Mouse (Mus musculus) embryonic facial prominence, embryonic 15.5 days (tissue): Measurements from ENCODE around the gene Rfx2. TPM values are rescaled to one million over a fixed set of nuclear protein-coding genes. Genes with fewer than 3 reads are reported as not detected.
A peak's percentile ranks its signal among the peaks of the same experiment; 100 is the strongest.

Experiments
- ATAC-seq: fragments of 200-750 bp; cut with Nextera tagmentation; 2 replicates; pipeline ENCODE4 v1.8.0; 2017; ENCODE audit warnings: low read depth, moderate TSS enrichment; ENCODE audit not compliant: insufficient number of reproducible peaks, low FRiP score, low TSS enrichment
- H3K27ac ChIP-seq: fragments of 300-500 bp; sonication (generic); replicated peaks from 2 replicates; pipeline ENCODE4 v1.5.1; 2015; ENCODE audit warnings: mild to moderate bottlenecking, inconsistent platforms
- H3K27me3 ChIP-seq: fragments of 300-500 bp; sonication (generic); 2 replicates; pipeline ENCODE4 v1.6.1; 2015; ENCODE audit warnings: inconsistent platforms
- H3K36me3 ChIP-seq: fragments of 300-500 bp; sonication (generic); 2 replicates; pipeline ENCODE4 v1.6.1; 2015; ENCODE audit warnings: mild to moderate bottlenecking, inconsistent platforms
- H3K4me1 ChIP-seq: fragments of 300-500 bp; sonication (generic); 2 replicates; pipeline ENCODE4 v1.6.1; 2015; ENCODE audit warnings: inconsistent platforms
- H3K4me2 ChIP-seq: fragments of 300-500 bp; sonication (generic); replicated peaks from 2 replicates; pipeline ENCODE4 v1.6.1; 2015; ENCODE audit warnings: mild to moderate bottlenecking, inconsistent platforms
- H3K4me3 ChIP-seq: fragments of 300-500 bp; sonication (generic); replicated peaks from 2 replicates; pipeline ENCODE4 v1.5.1; 2015; ENCODE audit warnings: mild to moderate bottlenecking, inconsistent platforms
- H3K9ac ChIP-seq: fragments of 300-500 bp; sonication (generic); 2 replicates; pipeline ENCODE4 v1.6.1; 2015; ENCODE audit warnings: inconsistent platforms
- H3K9me3 ChIP-seq: fragments of 300-500 bp; sonication (generic); replicated peaks from 2 replicates; pipeline ENCODE4 v1.6.1; 2016; ENCODE audit warnings: inconsistent platforms
- WGBS: fragments of 180-500 bp; shearing (Covaris S2); methylation state at CpG from one replicate; pipeline ENCODE4 v1.1.7; 2015; 5-methylcytosine and 5-hydroxymethylcytosine counted together
- polyA plus RNA-seq: library from polyadenylated mRNA; unstranded; fragments of >200 nt; fragmentation: Nextera tagmentation; extraction: Ambion mirVana; gene quantifications from 2 replicates; pipeline ENCODE4 v1.2.1, GENCODE M21; 2015

Gene Rfx2
- polyA plus RNA-seq, 1 experiment from 2014 or later: 9.9 TPM

DNA sequence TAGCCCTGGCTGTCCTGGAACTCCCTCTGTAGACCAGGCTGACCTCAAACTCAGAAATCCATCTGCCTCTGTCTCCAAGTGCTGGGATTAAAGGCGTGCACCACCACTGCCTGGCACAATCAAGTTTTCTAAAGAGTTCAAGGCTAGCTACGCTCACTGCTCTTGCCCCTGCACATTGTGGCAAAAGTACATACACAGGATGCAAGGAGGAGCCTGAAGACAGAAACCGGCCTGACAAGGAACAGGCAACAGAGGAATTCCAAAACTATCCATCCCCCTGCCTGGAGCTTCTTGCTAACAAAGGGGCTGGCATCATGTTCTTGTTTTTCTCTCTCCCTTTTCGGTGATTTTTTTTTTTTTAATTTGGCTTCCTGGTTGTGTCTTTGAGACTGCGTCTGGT lies 86.6 kb downstream of the Rfx2 start:
- no peak overlapping the region for H3K4me3 ChIP-seq
- H3K4me2 ChIP-seq: no peak overlapping the region
- H3K4me1 ChIP-seq: 0 out of 2 replicates have a peak, but pooled peaks cover 3% of the 10 kb centered on the region
- H3K36me3 ChIP-seq: no peaks in the 10 kb centered on the region
- no peak for ATAC-seq
- H3K9ac ChIP-seq: no peak overlapping the region
- 32% methylated on average over 5 of the region's 5 CpGs for WGBS
- H3K27ac ChIP-seq: 0 out of 2 replicates have a peak overlapping the region, but pooled peaks have one; percentile 0
- H3K27me3 ChIP-seq: no peaks in the 10 kb centered on the region
- H3K9me3 ChIP-seq: no peaks in the 10 kb centered on the region

GRCm38 (mm10) chr17:56740788-56741160 lies 90.0 kb downstream of the Rfx2 start:
- H3K9ac ChIP-seq: no peak overlapping the region
- H3K4me1 ChIP-seq: 0 out of 2 replicates have a peak, but pooled peaks cover 3% of the 10 kb centered on the region
- H3K9me3 ChIP-seq: no peaks in the 10 kb centered on the region
- H3K4me2 ChIP-seq: no peak overlapping the region
- ATAC-seq: no peak
- WGBS: 85% methylated on average over 17 of the region's 17 CpGs
- H3K27me3 ChIP-seq: no peaks in the 10 kb centered on the region
- H3K36me3 ChIP-seq: no peaks in the 10 kb centered on the region
- H3K4me3 ChIP-seq: no peak overlapping the region
- H3K27ac ChIP-seq: no peak overlapping the region

- no peak overlapping the region for H3K9ac ChIP-seq
- WGBS: 75% methylated on average over 17 of the region's 17 CpGs
- H3K9me3 ChIP-seq: no peaks in the 10 kb centered on the region
- 0 out of 2 replicates have a peak, but pooled peaks cover 3% of the 10 kb centered on the region for H3K4me1 ChIP-seq
- no peak overlapping the region for H3K4me3 ChIP-seq
- no peak for ATAC-seq
- H3K36me3 ChIP-seq: no peaks in the 10 kb centered on the region
- H3K27ac ChIP-seq: no peak overlapping the region
- H3K27me3 ChIP-seq: no peaks in the 10 kb centered on the region
- H3K4me2 ChIP-seq: no peak overlapping the region
Observed at GRCm38 (mm10) chr17:56740118-56740787, 90.6 kb downstream of the Rfx2 start.

GRCm38 (mm10) chr17:56738221-56738620 lies 92.6 kb downstream of the Rfx2 start:
- Histone ChIP-seq H3K9me3 (no peaks in the 10 kb centered on the region), H3K4me2 (no peak overlapping the region), H3K4me3 (no peak overlapping the region), H3K27ac (no peak overlapping the region), H3K36me3 (no peaks in the 10 kb centered on the region), H3K4me1 (no peaks in the 10 kb centered on the region), H3K9ac (no peak overlapping the region), H3K27me3 (no peaks in the 10 kb centered on the region)
- WGBS: 79% methylated on average over 10 of the region's 10 CpGs
- no peak for ATAC-seq

GRCm38 (mm10) chr17:56736534-56736933 lies 94.3 kb downstream of the Rfx2 start:
- Histone ChIP-seq H3K36me3 (no peaks in the 10 kb centered on the region), H3K4me1 (no peaks in the 10 kb centered on the region), H3K9ac (no peak overlapping the region), H3K4me2 (no peak overlapping the region), H3K27ac (no peak overlapping the region), H3K27me3 (no peaks in the 10 kb centered on the region), H3K4me3 (no peak overlapping the region), H3K9me3 (no peaks in the 10 kb centered on the region)
- 41% methylated on average over 8 of the region's 8 CpGs for WGBS
- ATAC-seq: no peak

DNA sequence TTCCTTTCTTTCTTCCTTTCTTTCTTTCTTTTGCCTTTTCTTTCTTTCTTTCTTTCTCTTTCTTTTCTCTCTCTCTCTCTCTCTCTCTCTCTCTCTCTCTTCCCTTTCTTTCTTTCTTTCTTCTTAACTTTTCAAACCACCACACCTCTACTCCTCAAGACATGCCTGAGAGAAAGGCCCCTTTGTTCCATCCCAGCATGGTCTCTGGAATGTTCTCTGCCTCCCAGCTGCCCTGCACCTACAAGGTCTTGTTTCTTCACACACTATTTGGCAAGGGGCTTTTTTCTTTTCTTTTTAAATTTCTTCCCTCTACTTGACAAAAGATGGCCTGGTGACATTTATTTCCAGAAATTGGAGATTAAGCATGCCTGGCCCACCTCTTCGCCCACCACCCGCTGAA lies 101.2 kb downstream of the Rfx2 start:
- peaks cover 33% of the 10 kb centered on the region for H3K4me1 ChIP-seq
- no peaks in the 10 kb centered on the region for H3K27me3 ChIP-seq
- H3K4me3 ChIP-seq: no peak overlapping the region
- H3K9ac ChIP-seq: no peak overlapping the region
- ATAC-seq: no peak
- no peak overlapping the region for H3K4me2 ChIP-seq
- WGBS: 63% methylated on average over 2 of the region's 2 CpGs
- no peaks in the 10 kb centered on the region for H3K9me3 ChIP-seq
- H3K27ac ChIP-seq: no peak overlapping the region
- no peaks in the 10 kb centered on the region for H3K36me3 ChIP-seq

DNA sequence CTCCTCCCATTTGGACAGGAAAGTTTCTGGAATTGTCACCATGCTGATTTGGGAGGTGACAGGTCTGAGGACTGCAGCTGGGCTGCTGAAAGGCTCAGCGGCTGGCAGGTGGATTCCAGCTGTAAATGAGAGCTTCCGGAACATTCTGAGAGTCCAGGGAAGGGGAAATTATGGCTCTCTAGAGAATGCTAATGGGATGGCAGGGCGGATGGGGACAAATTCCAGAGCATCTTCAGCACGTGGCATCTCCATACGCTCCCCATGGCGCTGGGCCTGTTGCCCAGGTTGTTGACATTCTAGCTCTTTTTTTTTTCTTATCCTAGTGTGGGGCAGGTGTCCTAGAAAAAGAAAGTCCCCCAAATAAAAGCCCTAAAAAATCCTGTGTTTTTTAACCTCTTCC lies 101.7 kb downstream of the Rfx2 start:
- no peaks in the 10 kb centered on the region for H3K36me3 ChIP-seq
- peaks cover 33% of the 10 kb centered on the region for H3K4me1 ChIP-seq
- no peak for ATAC-seq
- H3K27ac ChIP-seq: no peak overlapping the region
- H3K27me3 ChIP-seq: no peaks in the 10 kb centered on the region
- WGBS: 37% methylated on average over 6 of the region's 6 CpGs
- no peak overlapping the region for H3K4me2 ChIP-seq
- H3K4me3 ChIP-seq: no peak overlapping the region
- H3K9me3 ChIP-seq: no peaks in the 10 kb centered on the region
- no peak overlapping the region for H3K9ac ChIP-seq

- peaks cover 3% of the 10 kb centered on the region; the same call in 1 of the 2 replicates for H3K36me3 ChIP-seq
- no peak overlapping the region for H3K4me3 ChIP-seq
- ATAC-seq: 0 out of 2 replicates have a peak, but pooled peaks have one; percentile 20
- H3K9ac ChIP-seq: no peak overlapping the region
- WGBS: 15% methylated on average over 12 of the region's 12 CpGs
- H3K9me3 ChIP-seq: no peaks in the 10 kb centered on the region
- H3K4me1 ChIP-seq: peaks cover 33% of the 10 kb centered on the region
- H3K27ac ChIP-seq: no peak overlapping the region
- peak overlapping the region; percentile 17; the same call in 1 of the 2 replicates for H3K4me2 ChIP-seq
- H3K27me3 ChIP-seq: no peaks in the 10 kb centered on the region
Observed at GRCm38 (mm10) chr17:56728117-56728516, 102.7 kb downstream of the Rfx2 start.

DNA sequence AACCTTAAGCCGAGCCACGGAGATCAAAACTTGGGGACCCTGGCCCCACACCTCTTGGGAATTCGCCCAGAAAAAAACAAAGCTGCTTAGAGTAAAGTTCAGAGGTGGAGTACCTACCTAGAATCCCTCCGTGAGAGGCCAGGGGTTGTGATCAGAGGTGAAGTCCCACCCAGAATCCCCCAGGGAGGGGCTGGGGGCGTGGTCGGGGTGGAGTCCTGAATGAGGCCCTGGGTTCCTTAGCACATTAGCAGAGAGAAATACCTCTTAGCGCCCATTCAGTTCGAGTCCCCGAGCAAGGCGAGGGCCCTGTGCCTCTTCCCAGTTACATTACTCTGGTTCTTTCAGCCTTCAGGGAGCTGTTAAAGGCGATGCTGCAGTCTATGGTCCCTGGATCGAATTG lies 103.2 kb downstream of the Rfx2 start:
- Histone ChIP-seq H3K4me3 (no peak overlapping the region), H3K9ac (no peak overlapping the region), H3K36me3 (peaks cover 7% of the 10 kb centered on the region; the same call in 1 of the 2 replicates), H3K9me3 (no peaks in the 10 kb centered on the region), H3K27ac (peak overlapping the region; percentile 48; the same call in 1 of the 2 replicates), H3K4me2 (0 out of 2 replicates have a peak overlapping the region, but pooled peaks have one; percentile 17), H3K4me1 (peaks cover 33% of the 10 kb centered on the region), H3K27me3 (no peaks in the 10 kb centered on the region)
- WGBS: 10% methylated on average over 12 of the region's 12 CpGs
- ATAC-seq: no peak

DNA sequence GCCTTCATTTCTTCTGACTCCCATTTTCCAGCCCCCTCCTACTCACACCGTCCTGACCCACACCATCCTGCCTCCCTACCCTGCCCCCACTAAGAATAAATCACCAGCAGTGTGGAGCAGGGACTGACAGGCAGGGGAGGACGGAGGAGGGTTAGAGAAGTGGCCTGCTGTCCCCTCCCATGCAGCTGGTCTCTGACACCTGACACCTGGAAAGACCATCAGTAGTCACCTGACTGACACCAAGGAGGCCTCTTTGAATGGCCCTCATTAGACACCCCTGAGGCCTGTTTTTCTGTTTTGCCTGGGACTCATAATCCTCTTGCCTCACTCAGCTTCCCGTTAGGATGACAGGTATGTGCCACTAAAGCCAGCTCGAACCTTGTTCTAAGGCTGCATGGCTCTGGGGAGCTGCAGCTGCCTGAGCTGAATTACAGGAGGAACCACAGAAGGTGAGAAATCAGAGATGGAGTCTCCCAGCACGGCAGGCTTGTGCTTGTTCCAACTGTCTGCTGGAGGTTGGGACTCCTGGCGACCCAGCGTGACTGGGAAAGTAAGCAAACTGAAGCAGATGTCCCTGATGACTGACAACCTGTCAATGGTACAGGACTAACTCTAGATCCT lies 103.7 kb downstream of the Rfx2 start:
- H3K4me3 ChIP-seq: no peak overlapping the region
- no peaks in the 10 kb centered on the region for H3K27me3 ChIP-seq
- no peaks in the 10 kb centered on the region for H3K9me3 ChIP-seq
- no peak overlapping the region for H3K4me2 ChIP-seq
- H3K4me1 ChIP-seq: peaks cover 33% of the 10 kb centered on the region
- ATAC-seq: no peak
- H3K9ac ChIP-seq: no peak overlapping the region
- H3K36me3 ChIP-seq: peaks cover 13% of the 10 kb centered on the region; the same call in 1 of the 2 replicates
- WGBS: 12% methylated on average over 7 of the region's 7 CpGs
- peak overlapping the region; percentile 48; the same call in 1 of the 2 replicates for H3K27ac ChIP-seq
